Comparison of ENCODE assay signal across 9 mouse cellular contexts in genomic region chr2:128503136-128503935, GRCm38 (mm10).
DNase-seq lines count a peak whose midpoint lies in the region.
"Had no signal": no experiment of that assay in that cellular context is flagged by ENCODE, and none has a peak within 500 bp of the region (broad histone marks: within the 10 kb centered on the region; RNA-seq: fewer than 3 reads in every experiment).

No protein-coding gene starts in this region.

- peak; percentile 17 to 37 for DNase-seq in cerebellum, postnatal 25 days
- no peak for DNase-seq in cerebellum, adult 11 months
- DNase-seq in kidney, postnatal 10 days = peak; percentile 27
- DNase-seq in kidney, adult 11 months = no peak
- DNase-seq in adrenal gland, adult 8-10 months = peak; percentile 55
- peak; percentile 43 for DNase-seq in heart, postnatal 4 days
- DNase-seq in spleen, postnatal 4 days (ENCODE audit: low spot score in 2 of 2) = no peak
- no peak for DNase-seq in left cerebral cortex, adult 18-20 months (ENCODE audit: low spot score in 2 of 2)
- DNase-seq: thymus, postnatal 25 days had no signal

Comparison
In these comparisons a context has a peak if more than half of its experiments do, and no peak if none do; other contexts are left out.
1. DNase-seq: peak in cerebellum, postnatal 25 days (2 of 2), kidney, postnatal 10 days (single experiment), adrenal gland, adult 8-10 months (single experiment) and heart, postnatal 4 days (single experiment); none in cerebellum, adult 11 months (single experiment), kidney, adult 11 months (single experiment), spleen, postnatal 4 days (0 of 2) and left cerebral cortex, adult 18-20 months (0 of 2).